Mouse (Mus musculus) gastrocnemius, postnatal 36 days (tissue): ENCODE measurements at regions not wholly inside any gene's neighbourhood (a gene's known extent, or its start where the extent isn't known, plus 50 kb on each side); places are given as distances from the start of the nearest gene placed in this dataset.

ENCODE experiments used
- DNase-seq, 2 experiments: peaks; one replicate each; pipeline ENCODE4 v3.0.0; 2022
- intact Hi-C: fragments of 180-260 bp; cut with DNase I; formaldehyde crosslinking; loops from one replicate; pipeline ENCODE4 v1.15.1; 2025

DNA sequence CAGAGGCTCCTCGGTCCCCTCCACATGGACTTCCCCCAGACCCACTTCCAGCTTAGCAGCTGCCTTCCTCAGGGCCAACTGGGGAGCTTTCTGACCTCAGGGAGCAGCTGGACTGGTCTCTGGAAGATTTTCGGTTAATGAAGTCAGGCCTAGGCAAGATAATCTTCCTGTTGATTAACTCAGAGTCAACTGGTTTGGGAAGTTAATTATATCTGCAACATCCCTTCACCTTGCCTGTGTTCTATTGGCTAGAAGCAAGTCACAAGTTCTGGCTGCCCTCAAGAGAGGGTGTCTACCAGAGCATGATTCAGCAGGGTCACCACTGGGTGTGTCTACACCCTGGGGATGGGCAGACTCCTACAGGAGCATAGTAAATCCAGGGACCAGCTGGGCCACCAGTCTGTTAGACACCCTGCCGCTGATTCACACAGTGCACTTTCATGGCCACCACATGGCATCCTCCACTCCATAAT is 53.9 kb upstream of the Maml3 start:
- intact Hi-C loops, result no loop called here
- no peak for DNase-seq

- no peak for DNase-seq
- intact Hi-C loops, result no loop called here
These were observed 56.8 kb upstream of the Maml3 start for GRCm38 (mm10) chr3:52161688-52162087.

GRCm38 (mm10) chr3:52163990-52164389 is 59.1 kb upstream of the Maml3 start:
- intact Hi-C loops, result no loop called here
- no peak for DNase-seq

DNA sequence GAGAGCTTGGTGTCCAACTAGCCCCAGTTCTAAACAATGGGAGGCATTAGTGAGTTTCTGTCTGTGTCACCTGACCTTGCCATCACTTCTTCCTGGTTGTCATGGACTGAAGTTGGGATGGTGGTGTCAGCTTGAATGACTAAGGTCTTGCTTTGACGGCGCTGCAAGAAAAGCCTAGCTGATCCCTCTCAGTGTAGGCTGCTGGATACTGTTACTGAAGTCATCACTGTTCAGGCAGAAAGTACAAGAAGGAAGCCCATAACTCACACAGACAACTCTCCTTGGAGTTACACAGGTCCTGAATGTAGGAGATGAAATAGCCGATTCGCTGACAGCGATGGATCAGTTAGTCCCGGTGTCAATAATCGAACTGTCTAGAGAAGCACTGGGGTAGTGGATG is 62.5 kb upstream of the Maml3 start:
- DNase-seq, result no peak
- intact Hi-C loops, result no loop called here

DNA sequence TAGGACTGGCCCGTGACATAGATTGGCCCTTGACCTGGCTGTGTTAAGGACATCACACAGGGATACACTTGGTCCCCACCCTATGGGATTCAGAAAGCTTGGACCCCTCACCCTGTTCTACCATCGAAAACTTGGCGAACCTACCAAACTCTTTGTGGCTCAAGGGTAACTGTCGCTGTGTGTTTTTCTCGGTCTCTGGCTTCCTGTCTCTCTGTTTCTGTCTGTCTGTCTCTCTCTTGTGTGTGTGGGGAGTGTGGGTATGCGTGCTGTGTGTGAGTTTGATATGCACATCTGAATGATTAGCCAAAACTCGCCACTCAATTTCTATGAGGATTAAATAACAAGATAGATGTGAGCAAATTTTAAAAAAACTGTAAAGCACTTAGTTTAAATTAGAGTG is 66.0 kb upstream of the Maml3 start:
- intact Hi-C loops, result no loop called here
- DNase-seq, result no peak

GRCm38 (mm10) chr3:52171303-52171702 is 66.4 kb upstream of the Maml3 start:
- DNase-seq, result no peak
- intact Hi-C loops, result no loop called here

- intact Hi-C loops, result no loop called here
- DNase-seq, result no peak
These were observed 68.6 kb upstream of the Maml3 start for GRCm38 (mm10) chr3:52173490-52173889.

DNA sequence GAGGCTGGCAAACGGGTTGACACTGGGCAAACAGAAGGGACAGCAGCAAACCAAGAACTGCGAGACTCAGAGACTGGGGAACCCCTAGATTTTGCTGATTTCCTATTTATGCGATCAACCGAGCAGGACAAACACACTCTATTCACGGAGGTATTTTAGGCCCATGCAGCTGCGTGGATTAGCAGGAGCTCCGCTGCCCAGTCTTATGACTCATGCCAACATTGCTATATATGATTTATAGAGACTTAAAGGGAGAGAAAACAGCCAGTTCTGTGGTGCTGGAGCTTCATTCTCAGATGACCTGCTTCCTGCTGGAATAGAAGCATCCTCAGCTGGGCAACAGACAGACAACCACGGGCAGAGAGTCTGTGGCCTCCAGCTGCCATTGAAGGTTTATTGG is 71.2 kb upstream of the Maml3 start:
- no peak for DNase-seq
- intact Hi-C loops, result no loop called here

- no peak for DNase-seq
- intact Hi-C loops, result no loop called here
These were observed 74.0 kb upstream of the Maml3 start for GRCm38 (mm10) chr3:52178851-52179250.

- DNase-seq, result peak; percentile 59 to 65
- intact Hi-C loops, result no loop called here
These were observed 74.8 kb upstream of the Maml3 start for GRCm38 (mm10) chr3:52179686-52180085.

DNA sequence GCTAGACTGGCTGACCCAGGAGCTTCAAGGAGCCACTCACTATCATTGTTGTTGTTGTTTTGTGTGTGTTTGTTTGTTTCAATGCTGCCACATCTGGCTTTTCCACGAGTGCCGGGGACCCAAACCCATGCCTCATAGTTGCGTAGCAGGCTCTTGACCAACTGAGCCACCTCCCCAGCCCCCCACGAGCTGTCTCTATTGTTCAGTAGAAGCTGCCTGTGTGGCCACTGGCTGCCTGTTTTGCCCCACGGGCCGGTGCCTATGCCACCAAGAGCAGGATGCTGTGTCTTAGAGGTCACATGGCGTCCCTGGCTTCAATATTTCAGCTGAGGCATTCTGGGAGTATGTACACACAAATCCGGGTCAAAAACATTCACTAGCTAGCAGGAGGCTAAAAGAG is 75.4 kb upstream of the Maml3 start:
- intact Hi-C loops, result no loop called here
- DNase-seq, result peak in 1 of 2 experiments; percentile 31

DNA sequence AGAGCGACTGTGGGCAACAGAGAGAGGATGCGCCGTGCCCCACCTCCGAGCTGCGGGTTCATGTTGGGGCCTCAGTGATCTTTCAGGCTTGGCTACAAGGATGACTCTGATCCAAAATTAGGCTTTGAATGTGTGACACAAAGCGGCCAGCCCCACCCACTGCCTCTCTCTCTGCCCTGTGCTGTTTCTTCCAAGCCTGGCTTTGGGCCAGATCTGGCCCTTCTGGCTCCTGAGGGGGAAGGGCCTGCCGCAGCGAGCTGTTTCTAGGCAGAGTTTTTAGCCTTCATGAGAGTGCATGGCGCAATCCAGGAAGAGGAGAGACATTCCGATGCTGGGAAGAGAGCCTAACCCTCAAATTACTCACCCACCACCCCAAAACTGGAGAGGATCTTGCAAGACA is 75.9 kb upstream of the Maml3 start:
- peak; percentile 59 to 80 for DNase-seq
- intact Hi-C loops, result no loop called here

GRCm38 (mm10) chr3:52181326-52182101 is 76.6 kb upstream of the Maml3 start:
- intact Hi-C loops, result no loop called here
- DNase-seq, result no peak

DNA sequence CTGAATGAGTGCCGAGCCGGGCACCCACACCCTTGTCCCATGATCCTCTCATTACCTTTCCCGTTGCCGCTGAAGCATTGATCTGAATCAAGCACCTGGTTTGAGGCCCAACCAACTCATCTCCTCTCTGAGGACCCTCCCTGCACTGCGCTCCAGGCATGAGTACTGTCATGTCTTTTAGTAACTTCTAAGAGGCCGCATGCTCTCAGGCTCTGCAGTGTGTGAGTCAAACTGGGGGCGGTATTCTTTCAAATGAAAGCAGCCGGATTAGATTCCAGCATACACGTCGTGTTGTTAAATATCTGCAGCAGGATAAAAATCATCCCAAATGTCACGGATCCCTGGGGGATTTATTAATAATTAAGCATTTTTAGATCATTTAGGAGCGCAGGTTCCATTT is 79.4 kb upstream of the Maml3 start:
- DNase-seq, result no peak
- intact Hi-C loops, result no loop called here

- intact Hi-C loops, result no loop called here
- no peak for DNase-seq
These were observed 80.5 kb upstream of the Maml3 start for GRCm38 (mm10) chr3:52185351-52185750.

- intact Hi-C loops, result no loop called here
- DNase-seq, result no peak
These were observed 80.7 kb upstream of the Foxo1 start for GRCm38 (mm10) chr3:52187401-52187801.

- no peak for DNase-seq
- intact Hi-C loops, result no loop called here
These were observed 79.8 kb upstream of the Foxo1 start for GRCm38 (mm10) chr3:52188303-52188702.

DNA sequence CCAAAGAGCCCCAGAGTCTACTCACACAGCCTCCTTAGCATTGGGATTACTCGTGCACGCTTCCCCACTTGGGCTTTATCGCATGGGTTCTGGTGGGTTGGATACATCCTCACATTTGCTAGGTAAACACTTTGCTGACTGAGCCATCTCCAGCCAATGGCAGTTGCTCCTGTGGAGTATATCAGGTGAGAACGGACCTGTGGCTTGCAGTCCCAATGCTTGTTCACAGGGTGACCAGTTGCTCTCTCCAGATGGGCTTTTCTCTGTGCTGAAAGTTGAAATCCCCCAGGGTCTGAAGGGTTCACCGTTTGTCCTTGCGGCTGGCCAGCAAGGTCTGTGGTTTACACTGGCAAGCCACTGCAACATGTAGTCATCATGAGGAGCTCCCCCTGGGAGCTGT is 79.1 kb upstream of the Foxo1 start:
- no peak for DNase-seq
- intact Hi-C loops, result no loop called here

GRCm38 (mm10) chr3:52190021-52190420 is 78.1 kb upstream of the Foxo1 start:
- DNase-seq, result no peak
- intact Hi-C loops, result no loop called here

GRCm38 (mm10) chr3:52193026-52193425 is 75.1 kb upstream of the Foxo1 start:
- no peak for DNase-seq
- intact Hi-C loops, result no loop called here

DNA sequence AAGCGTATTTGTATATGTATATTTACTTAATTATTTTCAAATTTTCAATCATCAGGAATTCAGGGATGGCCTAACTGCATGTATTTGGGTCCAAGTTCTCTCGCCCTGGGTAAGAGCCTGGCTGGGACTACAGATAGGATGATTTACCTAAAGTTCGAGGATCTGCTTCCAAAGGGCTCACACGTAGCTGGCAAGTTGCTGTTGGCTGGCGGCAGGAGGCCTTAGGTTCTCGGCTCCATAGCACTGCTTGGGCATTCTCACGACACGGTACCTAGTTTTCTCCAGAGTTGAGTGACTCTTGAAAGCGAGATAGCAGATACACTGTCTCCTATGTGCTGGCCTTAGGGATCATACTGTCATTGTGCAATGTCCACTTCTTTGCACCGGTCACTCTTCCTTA is 73.9 kb upstream of the Foxo1 start:
- intact Hi-C loops, result no loop called here
- no peak for DNase-seq

DNA sequence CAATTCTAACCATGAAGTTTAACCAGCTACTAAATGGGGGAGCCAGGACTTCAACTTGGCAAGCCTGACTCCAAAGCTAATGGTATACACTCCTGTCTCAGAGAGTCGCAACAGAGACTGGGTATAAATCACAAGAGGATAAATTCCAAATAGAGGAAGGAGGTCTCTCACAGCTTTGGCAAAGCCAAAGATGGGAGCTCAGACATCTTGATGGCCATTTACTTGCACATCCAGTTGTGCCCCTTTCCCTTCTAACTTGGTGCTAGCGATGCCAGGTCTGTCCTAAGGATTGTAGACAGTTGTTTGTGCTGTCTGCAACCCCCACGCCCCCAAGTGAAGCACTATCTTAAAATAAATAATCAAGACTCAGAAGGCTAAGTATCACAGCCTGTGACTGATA is 72.7 kb upstream of the Foxo1 start:
- intact Hi-C loops, result loop anchor here (5.0 kb wide), 2 partner anchors 93 to 353 kb away; no protein-coding TSS in a partner anchor
- DNase-seq, result no peak
